Mouse (Mus musculus): ENCODE results near the gene Trim9.

Trim9 gene

DNA sequence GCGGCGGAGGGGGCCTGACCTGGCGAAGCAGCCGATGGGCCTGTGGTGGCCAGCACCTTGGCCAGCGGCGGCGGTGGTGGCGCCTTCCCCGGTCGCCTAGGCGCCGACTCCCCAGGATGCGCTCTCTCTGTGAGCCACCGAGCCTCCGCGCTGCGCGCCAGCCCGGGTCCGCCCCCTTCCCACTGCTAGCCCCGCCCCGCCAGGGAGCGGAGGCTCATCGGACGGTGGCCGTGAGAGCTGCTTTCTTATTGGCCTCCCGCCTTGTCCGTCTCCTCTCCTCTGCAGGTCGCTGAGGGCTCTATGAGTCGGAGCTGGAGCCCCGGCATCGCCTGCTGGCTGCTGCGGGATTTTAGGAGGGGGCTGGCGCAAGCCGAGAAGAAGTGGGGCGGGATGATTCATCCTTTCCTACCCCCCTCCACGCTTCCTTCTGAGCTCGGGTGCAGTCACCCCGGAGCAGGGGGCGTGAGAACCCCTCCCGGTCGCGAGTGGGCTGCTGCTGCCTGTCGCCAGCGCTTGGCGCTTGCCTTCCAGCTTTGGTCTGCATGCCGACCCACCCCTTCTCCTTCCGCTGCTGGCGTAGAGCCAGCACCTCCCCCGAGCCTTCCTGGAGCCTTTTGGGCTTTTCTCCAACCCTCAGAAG is at the start of gene Trim9:
TSS of gene Trim9 (minus strand) at position 413 of the 640 bp plus-strand sequence.
- DNase-seq: peak; percentile 96

- no peak for DNase-seq
Measured at GRCm38 (mm10) chr12:70395061-70395460, 47.6 kb upstream of the Trim9 start.

DNA sequence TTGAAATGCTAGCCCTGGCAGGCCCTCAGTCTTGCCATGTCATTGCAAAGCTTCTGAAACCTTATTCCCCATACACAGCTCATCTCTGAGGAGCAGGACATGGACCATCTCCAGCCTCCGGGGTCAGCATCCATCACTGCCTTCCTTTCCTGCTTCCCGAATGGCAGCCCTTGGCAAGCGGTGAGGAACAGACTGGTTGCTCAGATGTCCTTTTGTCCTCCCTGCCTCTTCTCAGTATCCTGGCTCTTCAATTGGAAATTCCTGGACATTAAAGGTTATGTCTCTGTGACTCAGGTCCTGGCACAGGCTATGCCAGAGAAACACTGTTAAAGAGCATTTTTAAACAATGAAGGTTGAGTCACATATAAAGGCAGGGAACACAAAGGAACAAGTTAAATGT is 43.8 kb upstream of the Trim9 start:
- no peak for DNase-seq

- DNase-seq: no peak
Measured at GRCm38 (mm10) chr12:70374976-70375375, 27.6 kb upstream of the Trim9 start.

- DNase-seq: no peak
Measured at GRCm38 (mm10) chr12:70372874-70373273, 25.5 kb upstream of the Trim9 start.

GRCm38 (mm10) chr12:70369348-70369747 is 21.9 kb upstream of the Trim9 start:
- DNase-seq: no peak

GRCm38 (mm10) chr12:70368820-70369219 is 21.4 kb upstream of the Trim9 start:
- no peak for DNase-seq

DNA sequence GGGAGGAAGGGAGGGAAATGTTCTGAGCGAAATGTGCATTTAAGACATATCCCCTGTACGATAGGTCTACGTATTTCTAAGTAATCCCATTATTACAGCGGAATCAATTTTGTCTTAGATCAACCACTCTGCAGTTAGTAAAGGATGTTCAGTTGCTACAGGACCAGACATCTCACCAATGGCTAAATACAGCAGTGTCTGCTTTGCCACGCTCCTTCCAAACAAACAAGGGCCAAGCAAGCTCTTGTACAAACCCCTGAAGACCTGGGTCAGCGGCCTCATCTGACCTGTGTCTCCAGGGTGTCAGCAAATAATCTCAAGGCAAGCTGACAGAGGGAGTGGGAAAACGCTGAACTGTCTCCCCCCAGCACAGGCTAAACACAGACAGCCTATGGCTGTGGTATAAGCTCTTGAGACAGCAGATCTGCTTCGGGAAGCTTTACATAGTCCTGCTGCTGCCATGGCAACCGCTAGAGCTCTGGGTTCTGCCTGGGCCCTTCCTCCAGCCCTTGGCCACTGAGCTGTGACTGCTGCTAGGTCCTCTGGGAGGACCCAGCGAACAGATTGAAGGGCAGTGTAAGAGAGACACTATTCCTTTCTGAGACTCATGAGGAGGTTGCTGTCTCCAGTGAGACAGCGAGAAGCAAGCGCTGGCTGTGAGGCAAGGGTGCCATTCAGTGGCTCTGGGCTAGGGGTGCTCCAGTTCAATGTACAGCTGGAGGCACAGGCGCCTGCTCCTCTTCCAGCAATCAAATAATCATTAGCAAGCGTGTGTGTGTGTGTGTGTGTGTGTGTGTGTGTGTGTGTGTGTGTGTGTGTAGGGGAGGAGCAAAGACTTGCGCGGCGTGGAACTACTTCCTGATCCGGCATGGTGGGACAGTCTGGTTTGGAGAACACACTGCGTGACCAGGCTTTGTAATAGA is 20.2 kb upstream of the Trim9 start:
- DNase-seq: peak; percentile 38

- DNase-seq: no peak
Measured at GRCm38 (mm10) chr12:70363016-70363415, 15.6 kb upstream of the Trim9 start.

DNA sequence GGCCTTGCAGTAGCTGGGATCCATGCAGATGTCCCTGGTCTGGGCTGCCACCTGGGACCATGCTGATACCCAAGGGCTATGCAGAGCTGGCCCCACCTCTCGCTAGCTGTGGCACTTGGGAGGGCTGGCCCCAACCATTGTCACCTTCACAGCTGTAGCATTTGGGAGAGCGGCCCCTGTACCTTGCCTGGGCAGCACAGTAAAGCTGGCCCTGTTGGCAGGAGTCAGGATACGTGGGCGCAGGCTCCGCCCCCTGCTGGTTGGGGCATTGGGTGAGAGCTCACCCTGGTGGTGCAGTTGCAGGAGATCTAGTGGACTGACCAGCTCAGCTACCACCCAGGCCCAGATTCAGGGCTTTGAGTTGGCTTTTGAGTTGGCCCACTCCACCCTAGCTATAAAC is 12.9 kb upstream of the Trim9 start:
- DNase-seq: peak; percentile 17

DNA sequence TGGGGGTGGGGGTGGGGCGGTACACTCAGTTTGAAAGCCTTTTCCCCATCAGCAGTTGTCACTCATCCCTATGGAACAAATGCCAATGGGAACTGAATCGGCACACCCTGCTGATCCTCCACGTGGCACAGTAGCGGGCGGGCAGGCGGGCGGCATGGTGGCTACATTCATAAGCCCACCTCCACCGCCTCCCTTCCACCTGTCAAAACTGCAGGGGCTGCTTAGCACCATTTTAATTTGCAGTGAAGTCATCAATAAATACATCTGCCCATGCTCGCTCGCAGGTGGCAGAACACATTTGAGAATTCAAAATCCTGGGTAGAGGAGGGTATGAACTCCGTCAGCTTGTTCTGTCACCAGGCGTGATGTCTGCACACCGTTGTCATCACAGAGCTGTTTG is 12.0 kb upstream of the Trim9 start:
- DNase-seq: no peak

DNA sequence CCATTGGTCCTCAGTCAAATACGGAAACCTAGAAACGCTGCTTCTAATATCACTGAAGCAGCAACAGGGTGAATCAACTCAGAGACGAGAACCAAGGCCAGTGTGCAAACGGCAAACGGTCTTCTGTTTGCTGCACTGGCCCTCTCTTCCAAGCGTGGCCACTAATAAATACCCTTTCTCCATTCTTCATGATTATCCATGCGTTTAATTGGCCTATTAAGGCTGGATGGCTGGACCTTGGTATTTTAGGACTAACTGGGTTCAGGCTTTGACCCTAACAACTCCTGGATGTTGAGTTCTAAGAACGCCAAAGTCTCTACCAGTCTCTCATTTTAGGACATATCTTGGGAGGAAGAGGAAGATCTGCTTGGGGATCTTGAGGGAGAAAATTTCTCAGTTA is 7.5 kb upstream of the Trim9 start:
- no peak for DNase-seq

- no peak for DNase-seq
Measured at GRCm38 (mm10) chr12:70350490-70350889, 3.1 kb upstream of the Trim9 start.

DNA sequence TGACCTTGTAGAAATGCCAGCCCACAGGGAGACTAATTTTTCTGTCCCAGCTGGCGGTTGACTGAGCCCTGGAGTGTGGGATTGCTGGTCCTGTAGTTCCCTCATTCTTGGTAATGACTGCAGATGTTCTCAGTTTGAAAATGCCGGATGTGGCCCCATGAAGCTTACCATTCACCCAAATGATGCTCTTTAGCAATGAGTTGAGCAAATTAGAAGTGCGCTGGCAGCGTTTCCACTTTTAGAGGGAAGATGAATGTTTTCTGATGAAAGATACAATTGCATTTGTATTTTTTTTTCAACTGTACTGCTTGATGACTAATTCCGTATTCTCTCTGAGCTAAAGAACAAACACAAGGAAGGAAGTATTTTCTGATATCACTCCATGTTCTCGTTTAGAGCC is 2.4 kb upstream of the Trim9 start:
- DNase-seq: no peak

GRCm38 (mm10) chr12:70348026-70348425 is 612 bp upstream of the Trim9 start:
- no peak for DNase-seq

GRCm38 (mm10) chr12:70346139-70347026 is 1.0 kb downstream of the Trim9 start:
- peak; percentile 15 for DNase-seq

- no peak for DNase-seq
Measured at GRCm38 (mm10) chr12:70345531-70346138, 1.8 kb downstream of the Trim9 start.

GRCm38 (mm10) chr12:70335176-70335575 is 12.2 kb downstream of the Trim9 start:
- no peak for DNase-seq

- DNase-seq: no peak
Measured at GRCm38 (mm10) chr12:70333253-70333805, 14.1 kb downstream of the Trim9 start.

GRCm38 (mm10) chr12:70329059-70329458 is 18.4 kb downstream of the Trim9 start:
- DNase-seq: no peak

GRCm38 (mm10) chr12:70326956-70327355 is 20.5 kb downstream of the Trim9 start:
- DNase-seq: no peak

DNA sequence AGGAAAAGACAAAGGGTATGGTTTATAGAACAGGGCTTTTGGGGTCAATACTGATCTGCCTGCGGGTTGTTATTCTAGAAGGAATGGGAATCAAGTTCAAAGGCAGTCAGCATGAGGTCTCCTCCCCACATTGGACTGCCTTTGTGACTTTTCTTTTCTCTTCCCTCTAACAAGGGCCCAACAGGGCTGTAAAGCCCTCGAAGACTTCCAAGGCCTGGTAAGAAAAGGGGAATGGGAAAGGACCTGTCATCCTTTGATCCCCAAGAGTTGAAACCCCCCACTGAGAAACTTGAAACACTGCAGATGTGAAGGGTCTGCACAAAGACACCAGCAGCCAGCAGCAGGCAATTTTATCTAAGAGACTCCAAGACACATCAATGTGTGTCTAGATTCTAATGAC is 21.0 kb downstream of the Trim9 start:
- no peak for DNase-seq
